Mouse (Mus musculus) adrenal gland, postnatal 4 days (tissue): ENCODE measurements around the gene Ankib1. TPM values are rescaled to one million over a fixed set of nuclear protein-coding genes. Genes with fewer than 3 reads are reported as not detected.
"Not testable (repeated sequence)": the region's sequence is repeated elsewhere in the genome, so short reads cannot be mapped to it uniquely, and the experiment has no call there.

Experiments
- DNase-seq, 2 experiments: peaks; one replicate each; pipeline ENCODE4 v3.0.0; 2021 to 2022; ENCODE audit warnings: low spot score in 2 of 2, mixed read lengths in 2 of 2
- total RNA-seq, 2 experiments: library from RNA; stranded (reverse); gene quantifications; 2 replicates each; pipeline ENCODE4 v1.2.3; 2021

Gene Ankib1
- total RNA-seq, 2 experiments from 2014 or later = 63.6 to 69.1 TPM

- DNase-seq = no peak
Measured at GRCm38 (mm10) chr5:3728820-3729219, 73.9 kb downstream of the Ankib1 start.

- DNase-seq = no peak
Measured at GRCm38 (mm10) chr5:3725491-3725890, 77.2 kb downstream of the Ankib1 start.

- no peak for DNase-seq
Measured at GRCm38 (mm10) chr5:3723415-3723814, 79.3 kb downstream of the Ankib1 start.

DNA sequence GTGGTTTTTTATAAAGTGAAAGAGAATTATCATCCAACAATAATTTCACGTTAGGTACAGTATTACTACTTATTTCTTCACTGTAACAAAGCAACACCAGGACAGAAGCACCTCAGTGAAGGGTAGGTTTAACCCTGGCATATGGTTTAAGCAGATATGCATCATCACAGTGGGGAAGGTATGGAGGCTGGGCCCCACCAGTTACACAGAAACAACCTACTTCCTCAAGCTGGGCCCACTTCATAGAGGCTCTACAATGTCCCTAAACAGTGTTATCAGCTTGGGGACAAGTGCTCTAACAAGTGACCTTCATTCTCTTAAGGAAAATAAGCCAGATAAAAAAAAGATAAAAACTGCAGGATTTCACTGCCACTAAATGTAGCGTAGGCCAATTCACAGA lies 79.9 kb downstream of the Ankib1 start:
- DNase-seq = no peak

GRCm38 (mm10) chr5:3719371-3719770 lies 83.4 kb downstream of the Ankib1 start:
- no peak for DNase-seq

GRCm38 (mm10) chr5:3715800-3716199 lies 86.9 kb downstream of the Ankib1 start:
- DNase-seq = no peak

- DNase-seq = no peak
Measured at GRCm38 (mm10) chr5:3702180-3702579, 100.5 kb downstream of the Ankib1 start.

GRCm38 (mm10) chr5:3700025-3700424 lies 102.7 kb downstream of the Ankib1 start:
- DNase-seq = no peak

- no peak for DNase-seq
Measured at GRCm38 (mm10) chr5:3696031-3696430, 106.7 kb downstream of the Ankib1 start.

DNA sequence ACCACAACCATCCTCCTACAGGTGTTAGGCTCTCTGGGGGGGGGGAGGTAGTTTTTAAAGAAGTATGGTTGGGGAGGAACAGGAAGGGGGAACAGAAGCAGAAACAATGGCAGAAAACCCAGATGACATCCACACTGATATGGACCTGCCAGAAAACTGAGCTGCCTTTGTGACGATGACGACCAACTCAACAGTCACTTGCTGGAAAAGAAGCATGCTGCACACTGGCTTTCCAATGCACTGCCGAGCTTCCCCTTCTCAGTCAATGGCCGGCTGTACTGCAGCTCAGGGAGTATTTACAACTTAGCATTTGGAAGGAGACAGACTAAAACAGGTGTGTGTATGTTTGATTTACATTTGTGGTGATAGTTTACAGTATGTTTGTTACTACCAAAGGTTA lies 107.5 kb downstream of the Ankib1 start:
- DNase-seq = no peak

- no peak for DNase-seq
Measured at GRCm38 (mm10) chr5:3692956-3693355, 109.8 kb downstream of the Ankib1 start.

- no peak for DNase-seq
Measured at GRCm38 (mm10) chr5:3691283-3691682, 111.4 kb downstream of the Ankib1 start.

- DNase-seq = no peak
Measured at GRCm38 (mm10) chr5:3688298-3688697, 114.4 kb downstream of the Ankib1 start.

DNA sequence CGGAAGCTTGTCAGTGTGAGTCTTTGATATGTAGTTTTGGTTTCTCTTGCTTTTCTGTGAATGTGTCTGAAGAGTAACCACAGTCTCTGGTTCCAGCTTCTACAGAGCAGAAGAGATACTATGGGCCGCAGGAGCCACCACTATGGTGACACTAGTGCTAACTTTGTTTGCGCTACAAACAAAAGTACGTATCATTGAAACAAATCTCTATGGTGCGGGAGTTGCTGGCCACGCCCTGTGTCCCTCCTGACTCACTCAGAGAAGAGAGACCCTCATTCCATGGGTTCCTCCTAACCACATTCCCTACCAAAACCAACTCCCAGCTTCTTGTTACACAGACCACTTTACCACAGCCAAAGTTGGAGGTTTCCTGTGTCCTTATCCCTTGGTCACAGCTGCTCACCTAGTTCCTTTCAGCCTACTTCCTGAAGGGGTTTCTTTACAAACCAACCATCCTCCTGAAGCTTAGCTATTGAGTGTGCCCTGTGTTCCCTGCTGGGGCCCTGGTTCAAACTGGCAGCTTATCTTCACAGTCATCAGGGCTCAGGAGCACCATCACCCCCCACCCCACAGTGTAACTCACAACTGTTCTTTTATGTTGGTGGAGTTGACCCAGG lies 132.7 kb downstream of the Ankib1 start:
- no peak for DNase-seq

GRCm38 (mm10) chr5:3666585-3666984 lies 136.1 kb downstream of the Ankib1 start:
- DNase-seq = no peak

DNA sequence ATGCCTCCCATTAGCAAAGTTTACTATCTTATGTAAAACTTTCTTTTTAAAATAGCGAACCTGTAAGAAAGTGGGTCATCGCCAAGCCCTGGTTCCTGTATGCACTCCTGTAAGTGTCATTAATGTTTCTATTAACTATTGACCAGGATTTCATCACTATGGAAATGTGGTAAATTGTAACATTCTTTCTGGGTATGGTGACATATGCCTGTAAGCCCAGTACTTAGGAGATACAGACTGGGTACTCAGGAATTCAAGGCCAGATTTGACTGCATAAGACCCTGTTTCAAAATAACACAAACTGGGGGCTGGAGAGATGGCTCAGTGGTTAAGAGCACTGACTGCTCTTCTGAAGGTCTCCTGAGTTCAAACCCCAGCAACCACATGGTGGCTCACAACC lies 137.5 kb downstream of the Ankib1 start:
- DNase-seq = no peak

GRCm38 (mm10) chr5:3657085-3657484 lies 145.6 kb downstream of the Ankib1 start, which contains the start of gene Gatad1:
Gene Gatad1 (minus strand): TSS chr5:3657185.
- DNase-seq = no peak

GRCm38 (mm10) chr5:3653801-3654200 lies 148.9 kb downstream of the Ankib1 start:
- no peak for DNase-seq

DNA sequence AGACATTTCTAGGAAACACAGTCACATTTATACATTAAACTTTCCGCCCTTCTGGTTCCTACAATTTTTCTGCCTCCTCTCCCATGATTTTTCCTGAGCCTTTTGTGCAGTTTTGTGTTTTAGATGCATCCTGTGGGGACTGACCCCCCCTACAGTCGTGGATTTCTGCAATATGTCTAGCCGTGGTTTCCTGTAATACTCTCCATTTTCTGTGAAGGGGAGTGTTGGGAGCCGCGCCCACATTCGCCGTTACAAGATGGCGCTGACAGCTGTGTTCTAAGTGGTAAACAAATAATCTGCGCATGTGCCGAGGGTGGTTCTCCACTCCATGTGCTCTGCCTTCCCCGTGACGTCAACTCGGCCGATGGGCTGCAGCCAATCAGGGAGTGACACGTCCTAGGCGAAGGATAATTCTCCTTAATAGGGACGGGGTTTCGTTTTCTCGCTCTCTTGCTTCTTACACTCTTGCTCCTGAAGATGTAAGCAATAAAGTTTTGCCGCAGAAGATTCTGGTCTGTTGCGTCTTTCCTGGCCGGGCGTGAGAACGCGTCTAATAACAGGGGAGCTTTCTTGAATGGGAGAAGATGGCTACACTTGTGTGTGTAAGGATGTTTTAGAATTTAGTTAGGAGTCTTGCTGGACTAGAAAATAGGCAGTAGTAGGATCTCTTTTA lies 149.7 kb downstream of the Ankib1 start:
- not testable (repeated sequence) for DNase-seq

- DNase-seq = no peak
Measured at GRCm38 (mm10) chr5:3651621-3652020, 151.1 kb downstream of the Ankib1 start.

DNA sequence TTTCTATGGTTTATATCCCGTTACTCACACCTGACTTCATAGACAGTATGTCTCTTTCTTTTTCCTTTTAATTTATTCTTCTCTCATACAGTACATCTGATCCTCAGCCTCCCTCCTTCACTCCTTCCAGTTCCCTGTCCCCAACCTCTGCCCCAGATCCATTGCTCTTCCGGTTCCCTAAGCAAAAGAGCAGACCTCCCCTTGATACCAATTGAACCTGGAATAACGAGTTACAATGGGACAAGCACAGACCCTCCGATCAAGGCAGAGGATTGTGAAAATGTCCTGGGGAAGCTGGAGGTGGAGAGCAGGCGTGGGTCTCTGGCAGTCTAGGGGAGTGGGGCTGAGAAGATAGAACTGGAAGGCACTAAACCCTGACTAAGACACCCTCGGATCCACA lies 151.8 kb downstream of the Ankib1 start, which contains the start of gene Tmbim7:
Gene Tmbim7, plus strand, starts transcription at position 301 of the 400 bp plus-strand sequence.
- DNase-seq = no peak

DNA sequence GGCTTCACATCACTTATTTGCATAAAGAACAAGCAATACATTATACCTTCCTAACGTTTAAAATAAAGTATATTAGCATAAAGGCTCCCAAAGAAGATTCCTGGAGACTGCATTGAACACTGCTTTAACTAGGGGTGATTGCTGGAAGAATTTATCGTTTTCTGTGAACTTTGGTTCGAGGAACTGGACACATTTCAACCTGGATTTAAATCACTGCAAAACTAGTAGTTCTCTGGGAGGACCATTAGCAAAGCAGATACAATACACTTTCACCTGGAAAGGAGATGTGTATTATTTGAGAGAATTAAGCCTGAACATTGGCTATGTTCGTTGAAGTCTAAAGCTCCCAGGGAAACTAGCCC lies 153.9 kb downstream of the Ankib1 start:
- no peak for DNase-seq
